Mouse (Mus musculus) lung, postnatal 36 days (tissue): Measurements from ENCODE around the gene Eps8.
"Not testable (repeated sequence)": the region's sequence is repeated elsewhere in the genome, so short reads cannot be mapped to it uniquely, and the experiment has no call there.

ENCODE experiments used
- DNase-seq: peaks from one replicate; pipeline ENCODE4 v3.0.0; 2022; ENCODE audit warnings: mixed read lengths

The Eps8 gene

GRCm38 (mm10) chr6:137469541-137469940 is 185.1 kb downstream of the Eps8 start:
- DNase-seq = no peak

- DNase-seq = no peak
Measured at GRCm38 (mm10) chr6:137467696-137468095, 187.0 kb downstream of the Eps8 start.

GRCm38 (mm10) chr6:137466256-137466655 is 188.4 kb downstream of the Eps8 start:
- no peak for DNase-seq

- peak; percentile 69 for DNase-seq
Measured at GRCm38 (mm10) chr6:137465253-137465652, 189.4 kb downstream of the Eps8 start.

GRCm38 (mm10) chr6:137463771-137464170 is 190.9 kb downstream of the Eps8 start:
- DNase-seq = no peak

GRCm38 (mm10) chr6:137458136-137458535 is 196.5 kb downstream of the Eps8 start:
- no peak for DNase-seq

- no peak for DNase-seq
Measured at GRCm38 (mm10) chr6:137457210-137457609, 197.5 kb downstream of the Eps8 start.

GRCm38 (mm10) chr6:137456064-137456463 is 198.6 kb downstream of the Eps8 start:
- no peak for DNase-seq

GRCm38 (mm10) chr6:137455537-137456041 is 199.1 kb downstream of the Eps8 start:
- peak; percentile 64 for DNase-seq

- not testable (repeated sequence) for DNase-seq
Measured at GRCm38 (mm10) chr6:137446116-137446515, 208.6 kb downstream of the Eps8 start.

GRCm38 (mm10) chr6:137443089-137443488 is 211.6 kb downstream of the Eps8 start:
- DNase-seq = no peak

- DNase-seq = no peak
Measured at GRCm38 (mm10) chr6:137440559-137441486, 213.9 kb downstream of the Eps8 start.

GRCm38 (mm10) chr6:137437902-137438580 is 216.6 kb downstream of the Eps8 start:
- no peak for DNase-seq

GRCm38 (mm10) chr6:137437486-137437885 is 217.2 kb downstream of the Eps8 start:
- no peak for DNase-seq

- no peak for DNase-seq
Measured at GRCm38 (mm10) chr6:137433521-137434137, 221.0 kb downstream of the Eps8 start.
